Mouse (Mus musculus) C2C12 (cell line): ENCODE data around the gene Kyat1. TPM values are rescaled to one million over a fixed set of nuclear protein-coding genes. Genes with fewer than 3 reads are reported as not detected.
A peak's percentile ranks its signal among the peaks of the same experiment; 100 is the strongest.
"Not testable (repeated sequence)": the region's sequence is repeated elsewhere in the genome, so short reads cannot be mapped to it uniquely, and the experiment has no call there.

Source experiments
- H3K27me3 ChIP-seq: one replicate; pipeline ENCODE4 v1.6.1; 2011; ENCODE audit not compliant: control insufficient read depth, insufficient read depth, insufficient read length
- H3K36me3 ChIP-seq: one replicate; pipeline ENCODE4 v1.6.1; 2011; ENCODE audit not compliant: control insufficient read depth, insufficient read depth
- H3K4me3 ChIP-seq: one replicate; pipeline ENCODE4 v1.5.1; 2011; ENCODE audit warnings: mild to moderate bottlenecking, control low read depth; ENCODE audit not compliant: poor library complexity, insufficient read depth, severe bottlenecking
- H3K79me2 ChIP-seq: one replicate; pipeline ENCODE4 v1.6.1; 2011; ENCODE audit not compliant: control insufficient read depth, insufficient read depth
- H3K79me3 ChIP-seq: one replicate; pipeline ENCODE4 v1.6.1; 2011; ENCODE audit warnings: low read depth, control low read depth
- H3ac ChIP-seq: one replicate; pipeline ENCODE3; 2011; ENCODE audit warnings: low read depth; ENCODE audit not compliant: control insufficient read depth, insufficient read length
- CEBPB ChIP-seq: IDR thresholded peaks from one replicate; pipeline ENCODE4 v1.6.1; 2011; ENCODE audit warnings: low read depth, mild to moderate bottlenecking, control low read depth, moderate library complexity
- CTCF ChIP-seq: IDR thresholded peaks from one replicate; pipeline ENCODE4 v1.5.1; 2011; ENCODE audit not compliant: control insufficient read depth, insufficient read depth, insufficient read length
- FOSL1 ChIP-seq: IDR thresholded peaks from one replicate; pipeline ENCODE4 v1.8.0; 2011; ENCODE audit warnings: mild to moderate bottlenecking, low read length; ENCODE audit not compliant: poor library complexity, insufficient read depth, severe bottlenecking
- MAX ChIP-seq: IDR thresholded peaks from one replicate; pipeline ENCODE4 v1.6.1; 2011; ENCODE audit warnings: mild to moderate bottlenecking, control low read depth
- MYOD1 ChIP-seq: IDR thresholded peaks from one replicate; pipeline ENCODE4 v1.6.1; 2011; ENCODE audit warnings: low read depth; ENCODE audit not compliant: control insufficient read depth, insufficient read length
- MYOG ChIP-seq: IDR thresholded peaks from one replicate; pipeline ENCODE4 v1.6.1; 2011; ENCODE audit not compliant: control insufficient read depth, insufficient read length; ENCODE audit errors: extremely low read depth
- USF1 ChIP-seq: IDR thresholded peaks from one replicate; pipeline ENCODE4 v1.6.1; 2011; ENCODE audit warnings: low read depth, mild to moderate bottlenecking, control low read depth, moderate library complexity
- polyA plus RNA-seq: library from polyadenylated mRNA; unstranded; fragments of >200 nt; fragmentation: generic; extraction: Trizol; gene quantifications from one replicate; pipeline ENCODE4 v1.2.1, GENCODE M21; 2012; ENCODE audit warnings: missing spikeins

Kyat1 gene
- polyA plus RNA-seq, 1 experiment: 2.7 TPM

GRCm38 (mm10) chr2:30183721-30184120 is 21.9 kb downstream of the Kyat1 start:
- H3K79me2 ChIP-seq: no peaks in the 10 kb centered on the region
- no peak overlapping the region for H3K4me3 ChIP-seq
- H3ac ChIP-seq: no peak overlapping the region
- no peaks in the 10 kb centered on the region for H3K79me3 ChIP-seq
- H3K27me3 ChIP-seq: no peaks in the 10 kb centered on the region
- TF ChIP-seq MYOG (no peak), MYOD1 (no peak), CTCF (no peak), FOSL1 (no peak), MAX (no peak), USF1 (no peak), CEBPB (no peak)
- H3K36me3 ChIP-seq: no peaks in the 10 kb centered on the region

GRCm38 (mm10) chr2:30182424-30182823 is 23.2 kb downstream of the Kyat1 start:
- H3K4me3 ChIP-seq: no peak overlapping the region
- TF ChIP-seq CEBPB (no peak), USF1 (no peak), MYOG (no peak), FOSL1 (no peak), MYOD1 (no peak), CTCF (no peak), MAX (no peak)
- no peaks in the 10 kb centered on the region for H3K27me3 ChIP-seq
- H3K36me3 ChIP-seq: no peaks in the 10 kb centered on the region
- H3K79me3 ChIP-seq: no peaks in the 10 kb centered on the region
- H3ac ChIP-seq: no peak overlapping the region
- H3K79me2 ChIP-seq: peaks cover 7% of the 10 kb centered on the region

GRCm38 (mm10) chr2:30178711-30179110 is 26.9 kb downstream of the Kyat1 start:
- H3ac ChIP-seq, H3K27me3 ChIP-seq, H3K79me3 ChIP-seq: not testable (repeated sequence)
- Histone ChIP-seq H3K36me3 (peaks cover 31% of the 10 kb centered on the region), H3K4me3 (peak overlapping the region; percentile 85), H3K79me2 (peaks cover 15% of the 10 kb centered on the region)

- H3K79me3 ChIP-seq: no peaks in the 10 kb centered on the region
- H3K36me3 ChIP-seq: peaks cover 39% of the 10 kb centered on the region
- TF ChIP-seq CEBPB (no peak), MAX (peak; percentile 99), USF1 (peak; percentile 59), MYOD1 (no peak), MYOG (no peak)
- no peaks in the 10 kb centered on the region for H3K27me3 ChIP-seq
- H3ac ChIP-seq: peak within 1 kb of the TSS; percentile 86
- peak within 1 kb of the TSS; percentile 85 for H3K4me3 ChIP-seq
- peaks cover 15% of the 10 kb centered on the region for H3K79me2 ChIP-seq
These were observed 27.7 kb downstream of the Kyat1 start, which contains the start of gene Spout1 for GRCm38 (mm10) chr2:30177700-30178675. Gene Spout1, minus strand, starts transcription at chr2:30178459.

GRCm38 (mm10) chr2:30176561-30176960 is 29.1 kb downstream of the Kyat1 start:
- Histone ChIP-seq H3K79me2 (peaks cover 15% of the 10 kb centered on the region), H3K4me3 (no peak overlapping the region), H3K36me3 (peaks cover 39% of the 10 kb centered on the region), H3K27me3 (no peaks in the 10 kb centered on the region), H3K79me3 (no peaks in the 10 kb centered on the region), H3ac (no peak overlapping the region)
- no peak for TF ChIP-seq CEBPB
- TF ChIP-seq MYOG: no peak
- no peak for TF ChIP-seq CTCF
- TF ChIP-seq USF1: no peak
- TF ChIP-seq FOSL1: no peak
- TF ChIP-seq MYOD1: no peak
- TF ChIP-seq MAX: no peak

- Histone ChIP-seq H3K79me2 (peaks cover 15% of the 10 kb centered on the region), H3K4me3 (no peak overlapping the region), H3ac (no peak overlapping the region), H3K79me3 (no peaks in the 10 kb centered on the region), H3K27me3 (no peaks in the 10 kb centered on the region), H3K36me3 (peaks cover 39% of the 10 kb centered on the region)
- TF ChIP-seq MYOD1 (no peak), CTCF (peak; percentile 14)
These were observed 29.8 kb downstream of the Kyat1 start for GRCm38 (mm10) chr2:30175897-30176296.
